Mouse (Mus musculus): ENCODE data around the gene Hyou1. TPM values are rescaled to one million over a fixed set of nuclear protein-coding genes. Genes with fewer than 3 reads are reported as not detected.

Gene Hyou1
- 10 to 100 TPM; 71.4 to 78.9 TPM for total RNA-seq (2023)

DNA sequence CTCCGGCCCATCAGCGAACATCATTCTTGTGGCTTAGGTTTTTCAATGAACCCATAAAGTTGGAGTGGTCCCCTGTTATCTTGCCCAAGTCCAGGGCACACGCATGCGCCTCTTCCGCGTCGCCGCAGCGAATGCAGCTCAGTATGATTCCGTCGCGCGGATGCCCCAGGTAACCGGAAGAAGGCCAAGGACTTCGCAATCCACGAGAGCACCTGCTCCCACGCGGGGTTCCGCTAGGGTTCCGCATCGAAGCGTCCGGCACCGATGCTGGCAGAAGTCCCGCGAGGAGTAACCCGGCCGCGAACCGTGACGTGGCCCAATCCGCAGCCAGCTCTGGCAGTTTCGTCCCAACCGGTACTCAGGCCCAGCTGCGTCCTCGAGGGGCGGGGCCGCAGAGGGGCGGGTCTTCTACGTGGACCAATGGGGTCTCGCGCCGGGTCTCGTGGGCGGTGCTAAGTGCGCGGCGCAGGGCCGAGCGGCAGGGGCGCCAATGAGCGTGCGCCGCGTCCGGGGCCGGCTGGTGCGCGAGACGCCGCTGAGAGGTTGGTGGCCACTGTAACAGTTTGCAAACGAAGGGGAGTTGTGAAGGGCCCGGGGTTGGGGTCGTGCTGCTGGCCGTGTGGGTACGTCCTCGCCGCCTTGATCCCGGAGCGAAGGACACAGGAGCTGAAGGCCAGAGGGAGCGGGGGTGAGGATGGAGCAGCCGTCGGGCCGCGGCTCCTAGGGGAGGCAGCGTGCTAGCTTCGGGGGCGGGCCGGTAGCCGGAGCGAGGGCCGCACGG lies at the start of gene Hyou1:
Gene Hyou1 (plus strand): TSS at position 437 of the 781 bp plus-strand sequence.

DNA sequence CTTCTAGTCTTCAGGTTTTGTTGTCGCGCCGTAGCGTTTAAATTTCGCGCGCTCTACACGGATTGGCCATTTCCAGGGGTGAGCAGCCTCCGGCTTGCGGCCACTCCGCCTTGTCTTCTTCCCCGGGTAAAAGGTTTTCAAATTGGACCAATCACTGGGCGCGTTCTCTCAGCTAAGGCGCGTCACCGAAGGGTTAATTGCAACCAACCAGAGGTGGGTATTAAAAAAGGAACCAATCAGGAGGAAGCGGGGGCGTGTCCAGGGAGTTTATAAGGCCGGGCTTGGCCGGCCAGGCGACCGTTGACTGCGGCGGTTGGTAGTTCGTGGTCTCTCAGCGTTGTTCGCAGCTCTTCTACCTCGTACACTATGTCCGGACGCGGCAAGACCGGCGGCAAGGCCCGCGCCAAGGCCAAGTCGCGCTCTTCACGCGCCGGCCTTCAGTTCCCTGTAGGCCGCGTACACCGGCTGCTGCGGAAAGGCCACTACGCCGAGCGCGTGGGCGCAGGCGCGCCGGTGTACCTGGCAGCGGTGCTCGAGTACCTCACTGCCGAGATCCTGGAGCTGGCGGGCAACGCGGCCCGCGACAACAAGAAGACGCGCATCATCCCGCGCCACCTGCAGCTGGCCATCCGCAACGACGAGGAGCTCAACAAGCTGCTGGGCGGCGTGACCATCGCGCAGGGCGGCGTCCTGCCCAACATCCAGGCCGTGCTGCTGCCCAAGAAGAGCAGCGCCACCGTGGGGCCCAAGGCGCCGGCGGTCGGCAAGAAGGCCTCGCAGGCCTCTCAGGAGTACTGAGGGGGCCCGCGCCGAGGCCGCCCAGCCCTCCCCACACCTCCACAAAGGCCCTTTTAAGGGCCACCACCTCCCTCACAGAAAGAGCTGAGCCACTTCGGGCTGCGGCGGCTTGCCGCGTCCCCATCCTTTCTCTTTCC lies 44.6 kb upstream of the Hyou1 start, which contains the start of gene H2afx:
Gene H2afx (plus strand): TSS at position 299 of the 935 bp plus-strand sequence.

GRCm38 (mm10) chr9:44343781-44344421 lies 35.4 kb upstream of the Hyou1 start, which contains the start of gene Hmbs:
Hmbs (minus strand) TSS chr9:44344228.

DNA sequence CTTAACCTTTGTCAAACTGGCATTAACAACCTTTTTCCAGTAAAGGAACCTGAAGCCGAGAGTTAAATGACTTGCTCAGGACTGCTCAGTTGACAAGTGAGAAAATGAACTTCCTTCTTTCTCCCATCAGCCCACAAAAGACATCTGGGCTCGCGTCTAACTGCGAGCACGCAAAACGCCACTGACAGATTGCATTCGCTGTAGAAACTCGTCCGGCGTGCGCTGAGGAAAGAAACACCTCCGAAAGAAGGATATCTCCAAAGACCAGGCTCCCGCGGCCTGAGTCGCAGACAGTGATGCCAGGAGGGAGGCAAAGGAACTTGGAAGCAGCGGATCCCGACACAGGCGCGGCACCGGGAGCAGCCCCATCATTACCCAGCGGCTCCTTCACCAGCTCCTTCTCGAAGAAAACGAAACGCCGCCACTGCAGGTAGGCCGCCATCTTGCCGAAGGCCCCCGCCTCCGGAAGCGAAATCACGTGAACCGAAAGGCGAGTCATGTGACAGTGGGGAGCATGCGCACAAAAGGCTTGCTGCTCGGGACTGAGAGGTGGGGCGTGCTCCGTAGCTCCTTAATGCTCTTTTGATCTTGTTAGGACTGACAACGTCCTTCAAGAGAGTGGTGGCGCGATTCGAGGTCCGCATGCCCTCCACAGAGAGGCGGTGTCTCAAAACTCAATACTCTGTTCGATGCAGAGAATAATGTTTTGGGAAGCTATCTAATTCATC lies 17.9 kb upstream of the Hyou1 start, which contains the start of gene Vps11:
Gene Vps11 (minus strand): TSS at position 481 of the 728 bp plus-strand sequence.

DNA sequence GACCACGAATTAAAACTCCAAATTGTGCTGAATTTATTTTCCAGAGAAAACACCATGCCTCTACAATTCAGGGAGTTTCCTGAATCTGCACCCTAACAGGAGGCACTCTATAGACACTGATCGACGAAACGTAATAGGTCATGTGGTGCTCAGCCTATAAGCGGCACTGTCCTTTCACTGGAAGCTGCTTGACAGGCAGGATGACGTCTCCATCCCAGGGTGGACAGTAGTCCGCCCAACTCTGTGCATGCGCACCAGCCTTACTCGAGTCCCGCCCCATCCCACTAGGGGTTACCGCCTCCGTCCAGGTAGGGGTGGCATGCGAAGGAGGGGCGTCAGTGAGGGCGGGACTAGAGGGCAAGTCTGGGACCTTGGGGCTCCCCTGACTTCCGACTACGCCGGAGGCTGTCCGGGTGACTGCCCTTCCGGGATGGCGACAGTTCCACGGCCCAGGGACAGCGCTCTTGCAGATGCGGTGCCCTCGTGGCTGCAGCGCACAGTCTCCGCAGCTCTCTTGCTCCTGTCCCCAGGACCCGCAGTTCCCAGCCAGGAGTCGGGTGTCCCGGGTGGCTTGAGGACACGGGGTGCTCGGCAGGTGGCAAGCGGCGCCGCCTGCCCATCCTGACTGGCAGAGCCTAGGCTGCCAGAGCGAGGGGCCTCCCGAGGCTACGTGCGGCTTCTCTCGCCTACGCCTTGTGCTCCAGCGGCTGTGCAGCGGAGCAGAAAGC lies 17.6 kb downstream of the Hyou1 start, which contains the start of gene Slc37a4:
Gene Slc37a4 (plus strand): TSS at position 169 of the 728 bp plus-strand sequence.

DNA sequence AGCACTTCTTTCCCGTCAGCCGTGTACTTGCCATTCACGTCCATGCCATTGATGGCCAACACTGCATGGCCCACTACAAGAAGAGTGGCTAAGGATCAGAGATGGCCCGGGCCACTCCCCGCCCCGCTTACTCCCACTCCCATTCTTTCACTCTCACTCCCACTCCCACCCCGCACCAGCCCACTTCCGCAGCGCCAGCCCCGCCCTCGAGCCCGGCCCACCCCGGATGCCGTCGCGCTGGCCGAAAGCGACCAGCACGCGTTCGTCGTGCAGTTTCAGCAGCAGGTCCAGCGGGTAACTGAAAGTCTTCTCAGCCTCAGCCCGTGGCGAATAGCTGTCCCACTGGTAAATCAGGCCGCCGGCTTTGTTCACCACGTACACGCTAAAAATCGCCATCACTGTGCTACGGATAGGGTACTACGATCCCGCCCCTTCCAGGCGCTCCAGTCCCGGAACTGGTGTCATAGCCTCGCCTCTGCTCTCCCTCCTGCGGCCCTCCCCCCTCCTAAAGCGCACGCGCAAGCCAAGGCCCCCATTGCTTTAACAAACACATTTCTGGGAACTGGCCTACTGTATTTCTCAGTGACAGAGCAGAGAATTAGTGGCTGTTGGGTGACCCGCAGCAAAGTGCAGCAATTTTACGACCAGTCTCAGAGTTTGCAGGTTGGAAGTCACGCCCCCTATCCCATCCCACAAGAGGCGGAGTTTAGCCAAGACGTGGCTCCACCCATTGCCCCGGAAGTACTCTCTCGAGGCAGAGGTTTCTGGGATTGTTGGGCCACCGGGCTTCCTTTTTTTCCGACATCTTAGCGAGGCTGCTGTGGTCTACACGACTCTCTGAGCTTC lies 27.8 kb downstream of the Hyou1 start, which contains the start of the genes Rps25 and Trappc4:
Gene Rps25 (plus strand): TSS at position 234 of the 846 bp plus-strand sequence.
Gene Trappc4 (minus strand): TSS at position 695 of the 846 bp plus-strand sequence.

DNA sequence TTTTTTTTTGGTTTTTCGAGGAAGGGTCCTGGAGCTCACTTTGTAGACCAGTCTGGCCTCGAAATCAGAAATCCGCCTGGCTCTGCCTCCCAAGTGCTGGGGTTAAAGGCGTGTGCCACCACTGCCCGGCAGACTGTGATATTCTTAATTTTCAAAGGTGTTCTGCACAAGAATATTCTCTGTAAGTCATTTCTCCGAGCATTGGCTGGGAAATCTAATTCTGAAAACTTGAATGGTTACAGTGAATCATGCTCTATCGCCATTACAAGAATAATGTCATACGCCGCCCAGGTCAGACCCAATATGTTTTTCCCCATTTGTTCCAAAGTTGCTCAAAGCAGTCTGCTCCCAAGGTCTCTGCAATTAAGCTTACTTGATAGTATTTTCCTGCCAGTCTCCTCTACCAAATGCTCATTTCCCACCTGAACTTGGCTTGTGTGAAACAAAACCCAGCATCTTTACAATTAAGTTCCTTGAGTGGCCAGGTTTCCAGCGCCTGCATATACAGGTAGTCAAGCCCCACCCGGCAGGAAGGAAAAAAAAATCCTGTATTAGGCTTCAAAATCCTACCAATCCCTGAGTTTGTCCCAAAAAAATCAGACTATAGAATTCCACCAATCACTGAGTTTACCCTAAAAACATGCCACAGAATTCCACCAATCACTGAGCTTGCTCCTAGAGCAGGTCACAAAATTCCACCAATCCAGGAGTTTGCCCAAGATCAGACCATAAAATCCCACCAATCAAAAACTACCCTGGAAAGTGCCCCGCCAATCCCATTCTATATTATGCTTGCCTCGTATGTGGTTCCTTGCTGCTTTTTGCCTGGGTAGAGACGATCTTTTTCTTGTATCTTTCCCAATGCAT lies 39.5 kb downstream of the Hyou1 start, which contains the start of gene Ccdc84:
Gene Ccdc84 (minus strand): TSS at position 51 of the 867 bp plus-strand sequence.

DNA sequence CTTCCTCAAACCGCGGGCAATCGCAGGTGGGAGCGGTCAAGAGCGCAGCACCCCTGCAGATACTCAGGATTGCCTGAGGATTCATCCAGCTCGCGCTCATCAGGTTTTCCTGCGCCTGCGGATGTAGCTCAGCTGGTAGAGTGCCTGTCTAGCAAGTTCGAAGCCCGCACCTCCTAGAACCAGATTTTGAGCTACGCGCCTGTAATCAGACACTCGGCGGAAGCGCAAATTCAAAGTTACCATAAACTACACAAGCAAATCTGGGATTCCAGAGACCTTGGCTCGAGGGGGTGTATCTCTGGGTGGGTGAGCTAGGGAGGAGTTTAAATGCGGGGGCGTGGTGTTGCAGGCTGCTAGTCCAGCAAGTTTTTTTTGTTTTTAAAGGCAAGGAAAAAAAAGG lies 61.7 kb downstream of the Hyou1 start, which contains the start of gene Foxr1:
Gene Foxr1 (minus strand): TSS at position 176 of the 400 bp plus-strand sequence.

Other genes starting within 250 kb of the Hyou1 start
- gene Mcam, start 245.0 kb upstream of the Hyou1 start, total RNA-seq (2023): under 1 TPM; 0.33 to 0.79 TPM
- gene Cbl, start 145.4 kb upstream of the Hyou1 start, total RNA-seq (2023): 100 to 1,000 TPM; 169 to 185 TPM
- gene Ccdc153, start 138.8 kb upstream of the Hyou1 start, total RNA-seq (2023): not detected
- gene Pdzd3, start 128.0 kb upstream of the Hyou1 start, total RNA-seq (2023): under 1 TPM in 1 of 2 experiments, not detected in 1; 0.50 TPM
- gene Nlrx1, start 110.9 kb upstream of the Hyou1 start, total RNA-seq (2023): 1 to 10 TPM; 3.6 to 5.0 TPM
- gene Abcg4, start 90.9 kb upstream of the Hyou1 start, total RNA-seq (2023): under 1 TPM in 1 of 2 experiments, not detected in 1; 0.47 TPM
- 10 to 100 TPM; 55.1 to 69.3 TPM for gene Hinfp, start 73.8 kb upstream of the Hyou1 start, total RNA-seq (2023)
- gene C2cd2l, start 59.2 kb upstream of the Hyou1 start, total RNA-seq (2023): 10 to 100 TPM; 17.0 to 29.0 TPM
- gene Dpagt1, start 53.5 kb upstream of the Hyou1 start, total RNA-seq (2023): 10 to 100 TPM in 1 of 2 experiments, 1 to 10 TPM in 1; 8.9 to 11.5 TPM
- gene H2afx, start 44.8 kb upstream of the Hyou1 start, total RNA-seq (2023): 10 to 100 TPM; 37.5 to 58.5 TPM
- gene Hmbs, start 35.3 kb upstream of the Hyou1 start, total RNA-seq (2023): 10 to 100 TPM; 18.0 to 24.2 TPM
- 10 to 100 TPM; 51.2 to 57.1 TPM for gene Vps11, start 17.8 kb upstream of the Hyou1 start, total RNA-seq (2023)
- gene Slc37a4, start 17.4 kb downstream of the Hyou1 start, total RNA-seq (2023): 10 to 100 TPM; 16.4 to 18.4 TPM
- 1,000 to 10,000 TPM; 2,876 to 2,979 TPM for gene Rps25, start 27.6 kb downstream of the Hyou1 start, total RNA-seq (2023)
- 10 to 100 TPM; 50.5 to 56.7 TPM for gene Trappc4, start 28.1 kb downstream of the Hyou1 start, total RNA-seq (2023)
- 10 to 100 TPM; 33.1 to 41.6 TPM for gene Ccdc84, start 39.1 kb downstream of the Hyou1 start, total RNA-seq (2023)
- gene Foxr1, start 61.6 kb downstream of the Hyou1 start, total RNA-seq (2023): not detected
- gene Upk2, start 75.5 kb downstream of the Hyou1 start, total RNA-seq (2023): not detected
- 100 to 1,000 TPM; 207 to 232 TPM for gene Bcl9l, start 103.3 kb downstream of the Hyou1 start, total RNA-seq (2023)
- gene Cxcr5, start 182.4 kb downstream of the Hyou1 start, total RNA-seq (2023): 10 to 100 TPM; 14.1 TPM
- 100 to 1,000 TPM; 214 to 236 TPM for gene Ddx6, start 225.4 kb downstream of the Hyou1 start, total RNA-seq (2023)

Data from T-cell, adult 66 days (primary cell).